Mouse (Mus musculus): ENCODE results near the gene Larp1. TPM values are rescaled to one million over a fixed set of nuclear protein-coding genes. Genes with fewer than 3 reads are reported as not detected.

Gene Larp1
- total and polyA plus RNA-seq, 2 experiments from 2014 or later = 15.7 to 51.8 TPM

DNA sequence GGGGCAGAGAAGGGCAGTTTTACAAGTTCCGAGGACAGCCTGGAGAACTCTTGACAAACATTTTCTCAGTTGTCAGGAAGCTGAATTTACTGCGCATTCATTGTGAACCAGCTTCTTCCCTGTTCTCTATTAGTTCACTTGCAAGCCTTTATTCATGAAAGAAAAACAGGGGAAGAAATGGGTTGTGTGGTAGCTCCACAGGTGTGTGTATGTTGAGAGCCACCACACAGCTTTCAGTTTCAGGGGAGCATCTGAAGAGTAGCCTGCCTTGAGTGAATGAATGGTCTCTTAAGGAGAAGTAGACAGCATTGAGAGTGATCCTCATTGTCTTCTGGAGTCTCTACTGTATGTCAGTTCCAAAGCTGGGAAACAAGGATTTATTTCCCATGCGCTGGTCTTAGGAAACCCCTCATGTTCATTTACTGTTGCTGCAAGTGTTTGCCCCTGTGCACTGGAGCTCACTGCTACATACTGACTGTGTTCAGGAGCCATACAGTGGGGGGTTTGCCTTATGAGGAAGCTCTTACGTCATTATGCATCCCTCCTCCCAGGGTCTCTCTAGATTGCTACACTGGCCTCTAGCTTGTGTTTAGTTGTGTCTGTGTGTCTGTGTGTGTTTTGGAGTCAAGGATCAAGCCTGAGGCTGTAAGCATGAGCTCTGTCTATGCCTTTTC lies 98.9 kb downstream of the Larp1 start:
- Histone ChIP-seq H3K4me1 (ENCODE audit: insufficient read depth, low read length) (peaks cover 9% of the 10 kb centered on the region; the same call in 1 of the 2 replicates), H3K36me3 (ENCODE audit: insufficient read depth, low read length) (peaks cover 10% of the 10 kb centered on the region), H3K4me3 (ENCODE audit: low read depth, low read length) (no peak overlapping the region), H3K27me3 (ENCODE audit: insufficient read depth, low read length) (no peaks in the 10 kb centered on the region), H3K9ac (replicated peaks; ENCODE audit: low read length, poor library complexity, severe bottlenecking) (no peak overlapping the region), H3K27ac (ENCODE audit: low read depth, low read length) (no peak overlapping the region), H3K4me2 (ENCODE audit: low read depth, low read length, poor library complexity, severe bottlenecking) (no peak overlapping the region), H3K9me3 (ENCODE audit: low read length) (no peaks in the 10 kb centered on the region)
- no peak for DNase-seq (ENCODE audit: low spot score)
- TF ChIP-seq CTCF (IDR thresholded peaks at IDR 0.05) = no peak
- ATAC-seq (ENCODE audit: low FRiP score) = no peak
- WGBS = 90% methylated on average over 4 of the region's 4 CpGs

Other genes with a start within 250 kb of the Larp1 start
- gene Sap30l, start 207.4 kb upstream of the Larp1 start, total RNA-seq (2014; rRNA removed) = 35.1 and 40.1 TPM in 2 replicates
- gene Sap30l, start 207.4 kb upstream of the Larp1 start, polyA plus RNA-seq (2015; fragmentation: Nextera tagmentation; extraction: Ambion mirVana) = 9.4 and 11.6 TPM in 2 replicates
- not detected in 2 replicates for gene Hand1, start 176.2 kb upstream of the Larp1 start, total RNA-seq (2014; rRNA removed)
- not detected in 2 replicates for gene Hand1, start 176.2 kb upstream of the Larp1 start, polyA plus RNA-seq (2015; fragmentation: Nextera tagmentation; extraction: Ambion mirVana)
- gene Gm12248, start 84.1 kb downstream of the Larp1 start, total RNA-seq (2014; rRNA removed) = not detected in 2 replicates
- gene Gm12248, start 84.1 kb downstream of the Larp1 start, polyA plus RNA-seq (2015; fragmentation: Nextera tagmentation; extraction: Ambion mirVana) = not detected in 2 replicates
- gene Cnot8, start 95.1 kb downstream of the Larp1 start, total RNA-seq (2014; rRNA removed) = 80.0 and 95.9 TPM in 2 replicates
- 88.7 and 89.2 TPM in 2 replicates for gene Cnot8, start 95.1 kb downstream of the Larp1 start, polyA plus RNA-seq (2015; fragmentation: Nextera tagmentation; extraction: Ambion mirVana)
- gene Gemin5, start 159.5 kb downstream of the Larp1 start, total RNA-seq (2014; rRNA removed) = 19.2 and 24.0 TPM in 2 replicates
- gene Gemin5, start 159.5 kb downstream of the Larp1 start, polyA plus RNA-seq (2015; fragmentation: Nextera tagmentation; extraction: Ambion mirVana) = 8.1 and 9.9 TPM in 2 replicates
- gene Mrpl22, start 162.6 kb downstream of the Larp1 start, total RNA-seq (2014; rRNA removed) = 33.5 and 39.6 TPM in 2 replicates
- 88.3 and 96.2 TPM in 2 replicates for gene Mrpl22, start 162.6 kb downstream of the Larp1 start, polyA plus RNA-seq (2015; fragmentation: Nextera tagmentation; extraction: Ambion mirVana)
- gene Igtp, start 190.5 kb downstream of the Larp1 start, total RNA-seq (2014; rRNA removed) = 1.6 and 2.4 TPM in 2 replicates
- 1.9 and 2.7 TPM in 2 replicates for gene Igtp, start 190.5 kb downstream of the Larp1 start, polyA plus RNA-seq (2015; fragmentation: Nextera tagmentation; extraction: Ambion mirVana)
- 0.77 and 2.1 TPM in 2 replicates for gene Irgm2, start 190.6 kb downstream of the Larp1 start, total RNA-seq (2014; rRNA removed)
- gene Irgm2, start 190.6 kb downstream of the Larp1 start, polyA plus RNA-seq (2015; fragmentation: Nextera tagmentation; extraction: Ambion mirVana) = 0.67 and 1.1 TPM in 2 replicates